Mouse (Mus musculus) adrenal gland, postnatal 25 days (tissue): ENCODE results near the gene Rap1gap. TPM values are rescaled to one million over a fixed set of nuclear protein-coding genes. Genes with fewer than 3 reads are reported as not detected.

Experiments
- DNase-seq: peaks from one replicate; pipeline ENCODE4 v3.0.0; 2021; ENCODE audit warnings: mixed read lengths
- total RNA-seq: library from RNA; stranded (reverse); gene quantifications from 2 replicates; pipeline ENCODE4 v1.2.3, GENCODE M21; 2021

Gene Rap1gap
- total RNA-seq, 1 experiment from 2014 or later = 130 TPM

GRCm38 (mm10) chr4:137692107-137692902, 27.8 kb downstream of the Rap1gap start:
- DNase-seq = no peak

GRCm38 (mm10) chr4:137695300-137695699, 30.8 kb downstream of the Rap1gap start:
- no peak for DNase-seq

- no peak for DNase-seq
Observed at GRCm38 (mm10) chr4:137695900-137696299, 31.4 kb downstream of the Rap1gap start.

GRCm38 (mm10) chr4:137697156-137697885, 32.8 kb downstream of the Rap1gap start:
- DNase-seq = no peak

- peak; percentile 47 for DNase-seq
Observed at GRCm38 (mm10) chr4:137698076-137698985, 33.8 kb downstream of the Rap1gap start.

- peak; percentile 58 for DNase-seq
Observed at GRCm38 (mm10) chr4:137699264-137700211, 35.0 kb downstream of the Rap1gap start.

GRCm38 (mm10) chr4:137700960-137701359, 36.4 kb downstream of the Rap1gap start:
- DNase-seq = no peak

GRCm38 (mm10) chr4:137703077-137703476, 38.6 kb downstream of the Rap1gap start:
- no peak for DNase-seq

- no peak for DNase-seq
Observed at GRCm38 (mm10) chr4:137704561-137704960, 40.0 kb downstream of the Rap1gap start.

GRCm38 (mm10) chr4:137705379-137705778, 40.9 kb downstream of the Rap1gap start:
- DNase-seq = no peak

GRCm38 (mm10) chr4:137706510-137706909, 42.0 kb downstream of the Rap1gap start:
- no peak for DNase-seq

GRCm38 (mm10) chr4:137707216-137707990, 42.9 kb downstream of the Rap1gap start:
- peak; percentile 98 for DNase-seq

- DNase-seq = no peak
Observed at GRCm38 (mm10) chr4:137712963-137713362, 48.4 kb downstream of the Rap1gap start.

GRCm38 (mm10) chr4:137714020-137714624, 49.6 kb downstream of the Rap1gap start:
- no peak for DNase-seq

GRCm38 (mm10) chr4:137717005-137717404, 52.5 kb downstream of the Rap1gap start:
- DNase-seq = peak; percentile 64

GRCm38 (mm10) chr4:137717671-137718070, 53.1 kb downstream of the Rap1gap start:
- peak; percentile 71 for DNase-seq

- DNase-seq = peak; percentile 54
Observed at GRCm38 (mm10) chr4:137719378-137720077, 55.0 kb downstream of the Rap1gap start.

- no peak for DNase-seq
Observed at GRCm38 (mm10) chr4:137721563-137721962, 57.0 kb downstream of the Rap1gap start.

- DNase-seq = no peak
Observed at GRCm38 (mm10) chr4:137722230-137722629, 57.7 kb downstream of the Rap1gap start.
